Mouse (Mus musculus): ENCODE results near the gene Ecel1.

DNA sequence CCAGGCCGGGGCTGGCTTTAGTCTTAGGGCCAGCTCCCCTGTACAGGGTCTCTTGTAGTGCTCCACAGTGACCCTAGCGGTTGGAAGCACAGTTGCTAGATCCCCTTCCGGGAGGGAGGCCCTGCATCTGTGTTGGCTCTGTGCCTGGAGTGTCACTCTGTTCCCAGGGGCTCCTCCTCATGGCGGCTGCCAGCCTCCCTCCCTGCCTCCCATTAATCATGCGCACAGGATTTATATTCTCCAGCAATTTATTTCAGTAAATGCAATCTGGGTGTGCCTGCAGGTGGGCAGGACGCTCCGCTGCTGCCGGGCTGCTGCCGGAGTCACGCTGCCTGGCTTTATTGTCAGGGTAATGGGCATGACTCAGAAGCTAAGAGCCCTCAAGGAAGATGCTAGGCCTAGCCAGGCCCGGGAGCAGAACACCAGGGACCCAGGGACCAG lies 19.6 kb upstream of the Ecel1 start:
- no peak for TF ChIP-seq POLR2A (IDR thresholded peaks at IDR 0.05; ENCODE audit: low read depth, low read length)
- TF ChIP-seq CTCF (IDR thresholded peaks at IDR 0.05; ENCODE audit: extremely low read depth, insufficient read length, insufficient replicate concordance, low read depth, low read length) = no peak
